Comparison of ENCODE assay signal across 26 mouse cellular contexts in the genomic region with DNA sequence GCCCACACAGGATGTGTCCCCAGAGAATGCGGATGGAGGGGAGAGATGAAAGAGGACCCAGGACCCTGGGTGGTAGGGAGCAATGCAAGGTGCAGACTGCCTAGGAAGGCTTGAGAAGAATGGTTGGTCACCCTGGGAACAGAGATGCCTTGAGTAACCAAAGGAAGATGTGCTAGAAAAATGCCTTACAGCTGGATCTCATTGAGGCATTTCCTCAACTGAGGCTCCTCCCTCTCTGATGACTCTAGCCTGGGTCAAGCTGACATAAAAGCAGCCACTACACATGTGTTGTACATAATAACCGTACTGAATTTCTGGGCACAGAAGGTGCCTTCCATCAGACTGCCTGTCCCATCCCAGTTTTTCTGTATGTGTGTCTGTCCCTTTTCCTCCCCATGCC.
DNase-seq lines count a peak whose midpoint lies in the region; ATAC-seq lines count a peak whose summit lies in the region.
"Had no signal": no experiment of that assay in that cellular context is flagged by ENCODE, and none has a peak within 500 bp of the region (broad histone marks: within the 10 kb centered on the region; RNA-seq: fewer than 3 reads in every experiment).

No protein-coding gene starts in this region.

- WGBS in embryonic facial prominence, embryonic 11.5 days: 60% methylated on average over 2 of the region's 2 CpGs
- WGBS in embryonic facial prominence, embryonic 10.5 days: 68% methylated on average over 2 of the region's 2 CpGs
- WGBS in limb, embryonic 10.5 days: 66% methylated on average over 2 of the region's 2 CpGs

- peak; percentile 29; the same call in 1 of the 2 replicates for ATAC-seq in embryonic facial prominence, embryonic 11.5 days (replicated peaks; ENCODE audit: insufficient number of reproducible peaks, low FRiP score, low TSS enrichment, low read depth)
- ATAC-seq: CD4-positive, CD25-positive, alpha-beta regulatory T cell, adult 4 months; forebrain, embryonic 13.5 days; forebrain, postnatal 0 days; hindbrain, embryonic 16.5 days; intestine, embryonic 16.5 days had no signal

- no peaks in the 10 kb centered on the region for H3K4me1 ChIP-seq in embryonic facial prominence, embryonic 11.5 days (ENCODE audit: control insufficient read depth, insufficient read depth, low read length)
- peaks cover 22% of the 10 kb centered on the region for H3K4me1 ChIP-seq in embryonic facial prominence, embryonic 10.5 days
- peaks cover 23% of the 10 kb centered on the region for H3K4me1 ChIP-seq in limb, embryonic 10.5 days
- H3K4me1 ChIP-seq: heart, embryonic 15.5 days; hindbrain, embryonic 10.5 days; hindbrain, embryonic 13.5 days had no signal

- H3K27ac ChIP-seq in embryonic facial prominence, embryonic 11.5 days (replicated peaks; ENCODE audit: low read depth, low read length): no peak overlapping the region
- H3K27ac ChIP-seq in embryonic facial prominence, embryonic 10.5 days (replicated peaks): no peak overlapping the region; the same call in 1 of the 2 replicates
- no peak overlapping the region for H3K27ac ChIP-seq in limb, embryonic 10.5 days
- H3K27ac ChIP-seq: forebrain, embryonic 13.5 days; heart, embryonic 15.5 days; hindbrain, embryonic 10.5 days; hindbrain, embryonic 13.5 days had no signal

- no peak overlapping the region for H3K4me3 ChIP-seq in embryonic facial prominence, embryonic 11.5 days (ENCODE audit: low read depth, low read length)
- H3K4me3 ChIP-seq in embryonic facial prominence, embryonic 10.5 days: no peak overlapping the region
- no peak overlapping the region for H3K4me3 ChIP-seq in limb, embryonic 10.5 days
- H3K4me3 ChIP-seq: forebrain, embryonic 13.5 days; heart, embryonic 12.5 days; heart, embryonic 15.5 days; hindbrain, embryonic 10.5 days; hindbrain, embryonic 13.5 days had no signal

- peak; percentile 66 for DNase-seq in embryonic facial prominence, embryonic 11.5 days (ENCODE audit: low spot score)
- no peak for DNase-seq in embryonic facial prominence, embryonic 10.5 days (ENCODE audit: low spot score)
- peak; percentile 6 for DNase-seq in 3T3-L1 (ENCODE audit: low read depth, low spot score)
- DNase-seq in embryo, embryonic 11 days: peak; percentile 31
- DNase-seq in limb, embryonic 10.5 days (ENCODE audit: low spot score): peak; percentile 27
- DNase-seq in spleen, postnatal 4 days (ENCODE audit: low spot score in 2 of 2): no peak
- DNase-seq in adrenal gland, adult (ENCODE audit: inconsistent age in 2 of 2, low spot score in 1 of 2): no peak
- DNase-seq: adrenal gland, adult 8-10 months; adrenal gland, postnatal 36 days; cerebellum, adult 18-20 months; cerebellum, adult 9-10 months; cerebellum, postnatal 14 days; forebrain, postnatal 0 days; gastrocnemius, postnatal 25 days; heart, adult 18-20 months; heart, postnatal 10 days; heart, postnatal 36 days; kidney, adult 2 months had no signal

- H3K9me3 ChIP-seq in embryonic facial prominence, embryonic 11.5 days (replicated peaks; ENCODE audit: control insufficient read depth, low read length): no peaks in the 10 kb centered on the region
- H3K9me3 ChIP-seq in embryonic facial prominence, embryonic 10.5 days: no peaks in the 10 kb centered on the region
- H3K9me3 ChIP-seq in limb, embryonic 10.5 days (replicated peaks): no peaks in the 10 kb centered on the region
- H3K9me3 ChIP-seq: forebrain, embryonic 13.5 days; heart, embryonic 12.5 days; heart, embryonic 15.5 days; hindbrain, embryonic 10.5 days; hindbrain, embryonic 13.5 days had no signal

- no peaks in the 10 kb centered on the region for H3K36me3 ChIP-seq in embryonic facial prominence, embryonic 11.5 days (replicated peaks; ENCODE audit: control insufficient read depth, insufficient read depth, low read depth, low read length)
- no peaks in the 10 kb centered on the region for H3K36me3 ChIP-seq in embryonic facial prominence, embryonic 10.5 days (replicated peaks)
- H3K36me3 ChIP-seq in limb, embryonic 10.5 days: no peaks in the 10 kb centered on the region
- H3K36me3 ChIP-seq: heart, embryonic 12.5 days; heart, embryonic 15.5 days; hindbrain, embryonic 10.5 days; hindbrain, embryonic 13.5 days had no signal

- H3K9ac ChIP-seq in embryonic facial prominence, embryonic 11.5 days (replicated peaks; ENCODE audit: low read length): no peak overlapping the region
- H3K9ac ChIP-seq: forebrain, embryonic 13.5 days; forebrain, postnatal 0 days; heart, embryonic 12.5 days; heart, embryonic 15.5 days; hindbrain, embryonic 13.5 days had no signal

- H3K27me3 ChIP-seq in embryonic facial prominence, embryonic 11.5 days (ENCODE audit: control insufficient read depth, insufficient read depth, low read length): no peaks in the 10 kb centered on the region
- no peaks in the 10 kb centered on the region for H3K27me3 ChIP-seq in embryonic facial prominence, embryonic 10.5 days (replicated peaks; ENCODE audit: low read depth, poor library complexity, severe bottlenecking)
- H3K27me3 ChIP-seq in limb, embryonic 10.5 days (ENCODE audit: low read depth, poor library complexity, severe bottlenecking): no peaks in the 10 kb centered on the region
- H3K27me3 ChIP-seq: forebrain, embryonic 13.5 days; heart, embryonic 12.5 days; heart, embryonic 15.5 days; hindbrain, embryonic 13.5 days had no signal

- H3K4me2 ChIP-seq in embryonic facial prominence, embryonic 11.5 days (ENCODE audit: low read depth, low read length): no peak overlapping the region
- H3K4me2 ChIP-seq: forebrain, embryonic 13.5 days; heart, embryonic 12.5 days; heart, embryonic 15.5 days; hindbrain, embryonic 13.5 days had no signal

Comparison
In these comparisons a context has a peak if more than half of its experiments do, and no peak if none do; other contexts are left out.
1. DNase-seq: peak in embryonic facial prominence, embryonic 11.5 days (single experiment), 3T3-L1 (single experiment), embryo, embryonic 11 days (single experiment) and limb, embryonic 10.5 days (single experiment); none in embryonic facial prominence, embryonic 10.5 days (single experiment), spleen, postnatal 4 days (0 of 2) and adrenal gland, adult (0 of 2).